Mouse (Mus musculus) brain, embryonic 14.5 days (tissue): Measurements from ENCODE around the gene Ccdc138.

Experiments
- CTCF ChIP-seq: fragments of 200-500 bp; IDR thresholded peaks from 2 replicates; pipeline ENCODE4 v1.5.1; 2012; ENCODE audit warnings: inconsistent platforms, mild to moderate bottlenecking, moderate library complexity, borderline replicate concordance; ENCODE audit not compliant: insufficient read depth, insufficient read length; ENCODE audit errors: extremely low read depth
- POLR2A ChIP-seq: fragments of 200-500 bp; IDR thresholded peaks from 2 replicates; pipeline ENCODE4 v1.6.1; 2012; ENCODE audit warnings: mild to moderate bottlenecking, inconsistent platforms, borderline replicate concordance; ENCODE audit not compliant: poor library complexity, insufficient read depth, insufficient read length, severe bottlenecking; ENCODE audit errors: extremely low read depth

- TF ChIP-seq CTCF (no peak), POLR2A (no peak)
Observed at GRCm38 (mm10) chr10:58532177-58532576, 34.4 kb downstream of the Ccdc138 start.
